Mouse (Mus musculus) 3134 (cell line): ENCODE data around the gene Armh3.

Experiments used
- DNase-seq: peaks from one replicate; pipeline ENCODE4 v3.0.0-alpha.2; 2011; ENCODE audit warnings: low spot score; ENCODE audit not compliant: insufficient read length; ENCODE audit errors: extremely low read depth

The Armh3 gene

GRCm38 (mm10) chr19:45916026-45916425 is 82.3 kb downstream of the Armh3 start:
- no peak for DNase-seq

DNA sequence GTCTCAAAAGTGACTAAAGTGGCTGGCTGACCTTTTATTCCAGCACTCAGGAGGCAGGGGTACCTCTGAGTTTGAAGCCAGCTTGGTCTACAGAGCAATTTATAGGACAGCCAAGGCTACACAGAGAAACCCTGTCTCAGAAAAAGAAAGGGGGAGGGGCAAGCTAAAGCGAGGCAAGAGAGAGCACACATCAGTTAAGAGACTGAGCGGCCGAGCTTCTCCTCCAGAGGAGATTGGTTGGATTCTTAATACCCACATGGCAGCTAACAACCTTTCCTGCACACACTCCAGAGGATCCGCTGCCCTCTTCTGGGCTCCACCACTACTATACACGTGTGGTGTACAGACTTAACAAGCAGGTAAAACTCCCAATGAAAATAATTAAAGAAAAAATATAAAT is 85.3 kb downstream of the Armh3 start:
- DNase-seq = no peak

DNA sequence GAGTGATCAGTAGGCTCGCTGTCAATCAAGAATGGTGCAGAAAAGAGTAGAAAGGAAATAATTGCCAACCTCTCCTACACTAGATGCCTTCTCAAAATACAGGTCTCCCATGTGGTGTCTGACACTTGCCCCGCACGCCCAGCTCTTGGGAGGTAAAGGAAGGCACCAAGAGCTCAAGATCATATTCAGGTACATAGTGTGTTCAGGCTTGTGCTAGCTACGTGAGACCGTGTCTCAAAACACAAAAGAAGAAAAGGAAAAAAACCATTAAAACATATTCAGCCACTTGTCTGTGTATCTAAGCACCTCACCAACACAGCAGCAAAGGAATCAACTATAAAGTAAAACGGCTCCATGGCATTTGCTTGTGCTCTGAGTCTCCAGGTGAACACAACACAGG is 85.9 kb downstream of the Armh3 start:
- no peak for DNase-seq

DNA sequence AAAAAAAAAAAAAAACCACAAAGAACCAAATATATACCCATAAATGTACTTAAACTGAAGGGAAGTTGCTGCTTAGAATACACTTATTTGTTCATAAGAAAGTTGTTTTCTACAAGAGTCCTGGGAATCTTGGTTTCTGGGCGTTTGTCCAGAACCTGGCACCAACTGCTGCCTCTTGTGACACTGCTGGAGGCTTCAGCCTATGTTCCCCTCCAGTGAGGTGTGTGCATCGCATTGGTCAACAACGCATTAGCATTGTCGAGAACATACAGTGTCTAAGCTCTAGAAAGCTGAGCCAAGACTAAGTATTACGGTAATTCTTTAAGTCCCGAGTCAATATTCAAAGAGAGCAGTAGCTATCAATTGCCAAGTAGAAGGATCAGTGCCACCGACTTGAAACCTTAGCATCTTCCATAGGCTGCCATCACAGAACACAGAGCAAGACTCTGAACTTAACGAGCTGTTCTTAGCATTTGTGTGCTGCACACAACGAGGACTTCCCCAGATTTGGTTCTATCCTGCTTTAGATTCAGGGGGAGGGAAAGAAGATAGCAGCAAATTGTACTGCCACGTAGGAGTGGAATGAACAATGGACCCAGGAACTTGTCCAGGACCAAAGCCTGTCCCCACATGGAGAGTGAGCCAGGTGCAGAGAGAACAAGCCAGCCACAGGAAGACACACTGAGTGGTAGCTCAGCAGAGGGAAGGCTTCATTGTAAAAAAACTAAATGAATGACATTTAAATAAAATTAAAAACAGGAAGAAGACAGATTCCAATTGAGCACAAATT is 86.9 kb downstream of the Armh3 start:
- no peak for DNase-seq

DNA sequence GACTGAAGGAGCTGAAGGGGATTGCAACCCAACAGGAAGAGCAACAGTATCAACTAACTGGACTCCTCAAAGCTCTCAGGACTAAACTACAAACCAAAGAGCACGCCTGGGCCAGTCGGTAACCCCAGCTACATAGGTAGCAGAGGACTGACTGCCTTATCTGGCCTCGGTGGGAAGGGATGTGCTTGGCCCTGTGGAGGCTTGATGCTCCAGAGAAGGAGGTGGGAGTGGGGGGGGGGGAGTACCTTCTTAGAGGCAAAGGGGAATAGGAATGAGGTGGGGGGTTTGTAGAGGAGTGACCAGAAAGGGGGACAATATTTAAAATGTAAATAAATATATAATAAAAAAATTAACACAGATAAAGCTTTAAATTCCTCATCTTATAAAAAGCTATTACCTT is 90.0 kb downstream of the Armh3 start:
- DNase-seq = no peak

DNA sequence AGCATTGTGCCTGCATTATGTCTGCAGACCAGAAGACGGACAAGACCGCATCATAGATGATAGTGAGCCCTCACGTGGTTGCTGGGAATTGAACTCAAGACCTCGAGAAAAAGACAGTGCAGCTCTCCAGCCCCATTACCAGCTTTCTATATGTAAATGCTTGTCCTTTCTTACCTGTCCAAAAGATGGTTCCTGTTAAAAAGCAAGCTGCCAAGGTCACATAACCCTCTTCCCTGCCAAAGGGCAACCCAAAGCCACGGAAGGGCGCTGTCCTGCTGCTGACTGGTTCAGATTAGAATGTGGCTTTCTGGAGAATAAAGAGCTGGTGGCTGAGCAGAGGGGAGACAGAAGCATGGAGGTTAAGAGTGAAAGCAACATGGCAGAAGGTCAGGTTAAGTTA is 90.9 kb downstream of the Armh3 start:
- DNase-seq = no peak

- no peak for DNase-seq
Measured at GRCm38 (mm10) chr19:45903861-45904260, 94.4 kb downstream of the Armh3 start.

DNA sequence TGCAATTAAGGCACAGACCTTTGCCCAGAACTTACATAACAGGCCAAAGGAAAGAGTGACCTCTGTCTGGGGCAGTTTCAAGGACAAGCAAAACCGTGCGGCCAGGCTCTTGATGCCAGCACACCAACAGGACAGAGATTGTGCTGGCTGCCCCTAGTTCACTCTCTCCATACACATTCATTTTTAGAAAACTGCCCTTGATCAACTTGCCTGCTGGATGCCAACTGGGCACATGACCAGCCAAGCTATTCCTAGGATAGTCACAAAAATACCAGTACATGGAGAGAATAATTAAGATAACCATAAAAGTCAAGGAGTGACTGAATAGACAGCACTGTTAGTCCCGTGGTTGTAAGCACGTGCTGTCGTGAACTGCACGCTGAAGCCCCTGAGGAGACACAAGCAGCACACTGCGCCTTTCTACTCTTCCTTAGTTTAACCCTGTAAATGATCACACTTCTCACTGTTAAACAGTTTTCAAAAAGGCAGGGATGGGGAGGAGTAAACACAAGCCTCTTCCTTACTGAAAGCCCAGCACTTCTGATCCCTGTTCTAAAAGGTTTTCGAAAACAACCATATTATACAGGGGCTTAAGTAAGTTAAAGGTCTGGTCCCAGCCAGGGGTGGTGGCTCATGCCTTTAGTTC is 95.8 kb downstream of the Armh3 start:
- no peak for DNase-seq

- DNase-seq = no peak
Measured at GRCm38 (mm10) chr19:45900836-45901235, 97.5 kb downstream of the Armh3 start.

- no peak for DNase-seq
Measured at GRCm38 (mm10) chr19:45895726-45896125, 102.6 kb downstream of the Armh3 start.

GRCm38 (mm10) chr19:45882056-45882455 is 116.2 kb downstream of the Armh3 start:
- DNase-seq = no peak

- DNase-seq = no peak
Measured at GRCm38 (mm10) chr19:45873320-45873719, 125.0 kb downstream of the Armh3 start.

DNA sequence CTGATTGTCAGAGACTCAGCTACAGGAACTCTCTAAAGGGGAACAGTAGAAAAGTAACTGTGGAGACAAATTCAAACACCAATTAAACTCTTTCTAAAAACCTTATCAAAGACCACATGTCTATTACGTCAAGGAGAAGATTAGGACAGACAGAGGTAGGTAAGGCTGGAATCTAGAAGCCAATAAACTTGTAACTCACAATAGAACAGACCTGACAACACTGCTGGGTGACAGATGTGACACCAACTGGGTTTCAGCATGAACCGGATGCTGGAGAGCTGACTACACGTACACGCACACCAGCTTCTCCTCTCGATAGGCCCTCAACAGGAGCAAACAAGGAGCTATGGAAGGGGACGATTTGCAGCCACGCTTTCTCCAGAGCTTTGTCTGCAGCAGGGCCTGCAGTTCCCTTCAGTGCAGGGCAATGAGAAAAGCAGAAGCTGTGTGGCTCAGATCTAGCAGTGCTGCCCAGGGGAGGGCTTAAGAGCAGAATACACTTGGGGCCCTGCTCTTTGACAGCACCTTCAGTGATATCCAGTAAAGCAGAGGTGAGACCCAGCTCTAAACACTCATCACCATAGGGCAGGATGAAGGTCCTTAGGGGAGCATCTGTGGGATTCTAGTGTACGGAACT is 142.9 kb downstream of the Armh3 start:
- no peak for DNase-seq

GRCm38 (mm10) chr19:45854521-45854920 is 143.8 kb downstream of the Armh3 start:
- DNase-seq = no peak

- no peak for DNase-seq
Measured at GRCm38 (mm10) chr19:45847733-45848093, 150.6 kb downstream of the Armh3 start.

- no peak for DNase-seq
Measured at GRCm38 (mm10) chr19:45847016-45847732, 151.1 kb downstream of the Armh3 start.

GRCm38 (mm10) chr19:45844209-45844608 is 154.1 kb downstream of the Armh3 start:
- no peak for DNase-seq

DNA sequence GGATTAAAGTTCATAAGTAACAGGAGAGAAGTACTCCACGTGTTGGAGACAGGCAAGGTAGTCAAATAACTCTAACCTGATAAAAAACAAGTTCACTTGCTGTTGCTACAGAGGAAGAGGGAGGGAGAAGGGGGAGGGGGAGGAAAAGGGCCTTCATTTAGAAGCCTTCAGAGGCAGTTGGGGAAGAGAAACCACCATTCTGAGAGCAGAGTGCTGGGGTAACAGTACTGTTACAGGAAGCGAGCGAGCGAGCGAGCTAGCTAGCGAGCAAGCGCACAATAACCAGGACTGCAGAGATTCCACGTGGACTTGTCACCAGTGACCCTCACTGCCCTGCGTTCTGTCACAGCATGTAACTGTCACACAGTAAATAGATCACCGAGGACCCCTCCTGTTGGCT is 154.9 kb downstream of the Armh3 start:
- no peak for DNase-seq

DNA sequence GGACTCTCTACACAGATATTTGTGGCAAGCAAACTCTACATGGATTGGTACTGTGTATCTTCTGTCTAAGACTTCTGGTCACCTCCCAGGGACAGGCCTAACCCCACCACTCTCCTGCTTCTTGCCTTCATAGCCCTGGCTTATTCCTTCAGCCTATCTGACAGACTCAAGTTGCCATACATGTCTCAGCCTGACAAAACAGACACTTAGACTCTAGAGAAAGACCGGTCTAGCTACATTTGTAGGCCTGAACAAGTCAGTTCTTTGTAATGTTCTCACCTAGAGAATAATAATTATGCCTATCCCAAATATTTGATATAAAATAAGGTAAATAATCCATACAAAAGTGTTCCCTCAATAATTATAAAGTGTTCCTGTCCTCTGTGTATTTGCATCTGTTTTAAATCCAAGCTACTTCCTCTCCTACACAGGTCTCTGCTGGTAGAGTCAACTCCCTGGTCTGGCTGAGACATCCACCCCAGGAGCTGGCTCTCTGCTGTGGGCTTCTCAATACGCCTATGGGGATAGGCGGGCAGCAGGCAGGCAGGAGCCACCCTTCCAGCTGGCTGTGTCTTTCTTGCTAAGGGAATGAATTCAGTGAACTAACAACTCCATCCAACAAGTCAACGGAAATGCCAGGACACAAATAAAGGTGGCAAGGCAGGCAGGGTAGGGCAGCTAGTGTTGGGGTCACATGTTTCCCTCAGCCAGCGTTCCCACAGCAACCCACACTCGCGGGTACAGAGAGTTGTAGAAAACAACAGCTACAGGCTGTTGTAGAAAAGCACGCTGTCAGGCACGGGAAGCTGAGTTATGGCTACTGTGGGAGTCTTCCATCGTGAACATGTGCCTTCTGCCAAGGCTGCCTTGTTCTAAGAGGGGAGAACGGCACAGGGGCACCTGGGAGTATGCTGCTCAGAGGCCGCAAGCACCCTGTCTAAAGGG is 161.0 kb downstream of the Armh3 start:
- DNase-seq = no peak

GRCm38 (mm10) chr19:45835490-45835889 is 162.8 kb downstream of the Armh3 start:
- DNase-seq = no peak
